Mouse (Mus musculus) E14TG2a.4 (cell line): ENCODE results near the gene Rundc3a.
A peak's percentile ranks its signal among the peaks of the same experiment; 100 is the strongest.
"Not testable (repeated sequence)": the region's sequence is repeated elsewhere in the genome, so short reads cannot be mapped to it uniquely, and the experiment has no call there.

Experiments
- H3K27me3 ChIP-seq: 2 replicates; pipeline ENCODE4 v1.6.1; 2014; ENCODE audit warnings: low read length, control low read depth; ENCODE audit not compliant: insufficient read depth
- H3K36me3 ChIP-seq: 2 replicates; pipeline ENCODE4 v1.6.1; 2014; ENCODE audit warnings: low read length, control low read depth; ENCODE audit not compliant: insufficient read depth
- H3K4me1 ChIP-seq: replicated peaks from 2 replicates; pipeline ENCODE4 v1.6.1; 2014; ENCODE audit warnings: low read depth, low read length, control low read depth
- H3K4me3 ChIP-seq: replicated peaks from 2 replicates; pipeline ENCODE4 v1.5.1; 2014; ENCODE audit warnings: mild to moderate bottlenecking, low read length
- H3K9me3 ChIP-seq: 2 replicates; pipeline ENCODE4 v1.6.1; 2014; ENCODE audit warnings: low read length, control low read depth
- CTCF ChIP-seq: conservative IDR thresholded peaks from 2 replicates; pipeline ENCODE4 v1.5.1; 2014; ENCODE audit warnings: low read length
- NANOG ChIP-seq: IDR thresholded peaks from 2 replicates; pipeline ENCODE4 v1.6.1; 2014; ENCODE audit warnings: borderline replicate concordance, low read length, mixed read lengths
- POU5F1 ChIP-seq: IDR thresholded peaks from 2 replicates; pipeline ENCODE4 v1.6.1; 2014; ENCODE audit warnings: low read length, borderline replicate concordance

The Rundc3a gene

GRCm38 (mm10) chr11:102364570-102365371 lies 28.4 kb upstream of the Rundc3a start:
- peaks cover 32% of the 10 kb centered on the region for H3K4me1 ChIP-seq
- H3K9me3 ChIP-seq, result no peaks in the 10 kb centered on the region
- H3K36me3 ChIP-seq, result no peaks in the 10 kb centered on the region
- no peak for TF ChIP-seq NANOG
- no peak for TF ChIP-seq CTCF
- peaks cover 63% of the 10 kb centered on the region for H3K27me3 ChIP-seq
- no peak overlapping the region for H3K4me3 ChIP-seq

DNA sequence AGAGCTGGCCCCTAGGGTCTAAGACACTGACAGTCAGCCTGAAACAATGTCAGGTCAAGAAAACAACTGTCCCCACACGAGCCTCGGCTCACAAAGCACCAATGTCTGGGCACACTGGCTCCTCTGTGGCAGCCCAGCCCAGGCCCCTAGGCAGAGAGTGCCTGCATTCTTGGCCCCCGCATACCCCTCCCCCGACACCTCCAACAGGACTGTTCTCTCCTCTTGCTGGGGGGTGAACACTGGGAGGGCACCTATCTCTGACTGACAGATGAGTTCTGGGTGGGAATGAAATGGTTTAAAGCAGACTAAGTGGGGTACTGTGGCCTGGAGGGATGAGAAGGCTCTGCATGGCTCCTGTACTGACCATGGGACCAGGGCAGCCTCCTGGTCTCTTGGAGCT lies 27.5 kb upstream of the Rundc3a start:
- TF ChIP-seq NANOG (no peak), CTCF (no peak), POU5F1 (no peak)
- Histone ChIP-seq H3K36me3 (no peaks in the 10 kb centered on the region), H3K4me1 (peaks cover 32% of the 10 kb centered on the region), H3K4me3 (no peak overlapping the region), H3K27me3 (peaks cover 54% of the 10 kb centered on the region), H3K9me3 (no peaks in the 10 kb centered on the region)

- H3K9me3 ChIP-seq, H3K36me3 ChIP-seq, H3K4me3 ChIP-seq: not testable (repeated sequence)
- Histone ChIP-seq H3K4me1 (peaks cover 32% of the 10 kb centered on the region), H3K27me3 (peaks cover 50% of the 10 kb centered on the region)
These were observed 27.1 kb upstream of the Rundc3a start, which contains the start of gene Slc4a1 for GRCm38 (mm10) chr11:102366103-102366502. Gene Slc4a1 (minus strand): TSS chr11:102366203.

DNA sequence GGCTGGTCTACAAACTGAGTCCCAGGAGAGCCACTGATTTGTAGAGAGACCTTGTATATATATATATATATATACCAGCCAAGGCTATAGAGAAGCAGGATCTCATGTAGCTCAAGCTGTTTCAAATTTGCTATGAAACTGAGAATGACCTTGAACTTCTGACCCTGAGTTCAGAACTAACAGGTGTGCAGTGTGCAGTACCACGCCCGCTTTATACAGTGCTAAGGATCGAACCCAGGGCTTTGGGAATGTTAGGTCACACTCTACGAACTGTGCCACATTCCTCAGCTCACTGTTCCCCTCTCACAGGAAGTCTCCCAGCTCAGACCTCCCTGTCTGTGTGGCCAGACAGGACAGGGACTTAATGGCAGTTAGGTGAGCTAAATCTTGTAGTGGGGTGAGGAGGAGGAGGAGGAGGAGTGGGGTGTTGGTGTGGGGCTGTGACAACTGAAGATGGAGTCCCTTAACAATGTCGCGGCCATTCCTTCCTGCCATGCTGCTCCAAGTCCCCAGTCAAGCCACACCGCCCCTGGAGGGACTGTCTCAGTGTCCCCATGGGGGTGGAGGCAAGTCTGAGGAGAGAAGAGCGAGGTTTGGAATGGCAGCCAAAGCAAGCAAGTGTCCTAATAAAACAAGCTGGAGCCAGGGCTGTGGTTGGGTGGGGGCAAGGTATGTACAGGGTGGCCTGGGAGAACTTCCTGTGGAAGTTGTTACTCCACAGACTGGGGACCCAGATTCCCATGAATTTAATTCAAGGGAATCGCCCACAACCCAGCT lies 25.5 kb upstream of the Rundc3a start:
- peaks cover 40% of the 10 kb centered on the region for H3K4me1 ChIP-seq
- peaks cover 42% of the 10 kb centered on the region for H3K27me3 ChIP-seq
- H3K9me3 ChIP-seq, result no peaks in the 10 kb centered on the region
- H3K36me3 ChIP-seq, result no peaks in the 10 kb centered on the region
- TF ChIP-seq CTCF (no peak), NANOG (no peak), POU5F1 (no peak)
- H3K4me3 ChIP-seq, result no peak overlapping the region

DNA sequence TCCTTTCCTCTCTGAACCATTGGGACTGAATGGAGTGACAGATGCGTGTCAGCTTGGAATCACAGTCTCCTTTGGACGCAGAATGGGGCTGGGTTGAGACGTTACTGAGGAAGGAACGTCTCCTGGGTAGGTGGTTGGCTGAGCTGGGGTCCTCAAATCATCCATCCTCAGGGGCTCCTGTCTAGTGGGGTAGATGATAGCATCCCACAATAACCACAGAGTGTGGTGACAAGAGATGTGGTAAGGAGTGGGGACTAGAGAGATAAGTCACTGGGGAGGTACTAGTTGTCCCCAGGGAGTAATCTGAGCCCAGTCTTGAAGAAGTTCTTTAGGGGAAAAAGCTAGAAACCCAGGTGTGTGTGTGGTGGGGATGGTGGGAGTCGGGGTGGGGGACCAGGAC lies 24.9 kb upstream of the Rundc3a start:
- Histone ChIP-seq H3K4me1 (peaks cover 47% of the 10 kb centered on the region), H3K36me3 (no peaks in the 10 kb centered on the region), H3K9me3 (no peaks in the 10 kb centered on the region), H3K27me3 (peaks cover 39% of the 10 kb centered on the region), H3K4me3 (no peak overlapping the region)
- TF ChIP-seq POU5F1 (no peak), NANOG (no peak), CTCF (no peak)

GRCm38 (mm10) chr11:102369263-102369662 lies 23.9 kb upstream of the Rundc3a start:
- Histone ChIP-seq H3K4me3 (no peak overlapping the region), H3K9me3 (no peaks in the 10 kb centered on the region), H3K36me3 (no peaks in the 10 kb centered on the region), H3K27me3 (peaks cover 34% of the 10 kb centered on the region), H3K4me1 (peaks cover 56% of the 10 kb centered on the region)
- TF ChIP-seq CTCF (no peak), NANOG (no peak), POU5F1 (no peak)

- H3K4me3 ChIP-seq, result no peak overlapping the region
- TF ChIP-seq CTCF (no peak), NANOG (no peak), POU5F1 (no peak)
- H3K27me3 ChIP-seq, result peaks cover 27% of the 10 kb centered on the region
- peaks cover 65% of the 10 kb centered on the region for H3K4me1 ChIP-seq
- H3K9me3 ChIP-seq, result no peaks in the 10 kb centered on the region
- H3K36me3 ChIP-seq, result no peaks in the 10 kb centered on the region
These were observed 22.9 kb upstream of the Rundc3a start for GRCm38 (mm10) chr11:102370285-102370684.

DNA sequence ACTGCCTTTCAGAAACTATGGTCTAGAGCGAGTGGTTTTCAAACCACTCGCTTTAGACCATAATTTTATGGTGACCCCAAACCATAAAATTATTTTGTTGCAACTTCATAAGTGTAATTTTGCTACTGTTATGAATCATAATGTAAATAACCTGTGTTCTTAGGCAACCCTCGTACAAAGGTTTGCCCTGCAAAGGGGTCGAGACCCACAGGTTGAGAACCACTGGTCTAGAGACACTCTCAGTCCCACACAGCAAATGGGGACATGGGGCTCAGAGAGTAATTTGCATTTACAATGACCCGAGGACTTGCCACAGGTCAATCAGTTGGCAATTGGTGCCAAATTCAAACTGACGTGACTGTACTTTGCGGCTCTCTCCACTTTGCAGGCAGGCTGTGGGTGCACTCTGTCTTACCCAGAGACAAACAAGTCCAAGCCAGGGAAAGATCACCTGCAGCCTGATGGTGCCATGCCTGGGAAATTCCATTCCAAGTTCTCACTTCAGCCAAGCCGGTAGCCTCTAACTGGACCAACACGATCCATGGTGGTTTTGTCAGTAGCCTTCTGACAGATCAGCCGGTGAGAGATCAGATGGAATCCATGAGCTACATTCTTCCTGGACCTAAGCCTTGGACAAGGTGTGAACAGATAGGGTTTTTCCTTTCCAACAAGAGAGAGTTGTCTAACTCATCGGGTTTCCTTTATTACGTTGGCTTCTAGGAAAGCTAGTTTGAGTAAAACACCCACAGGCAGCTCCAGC lies 21.1 kb upstream of the Rundc3a start:
- Histone ChIP-seq H3K9me3 (no peaks in the 10 kb centered on the region), H3K27me3 (peaks cover 20% of the 10 kb centered on the region), H3K36me3 (no peaks in the 10 kb centered on the region), H3K4me3 (peak overlapping the region; percentile 45), H3K4me1 (peaks cover 70% of the 10 kb centered on the region)
- TF ChIP-seq CTCF (no peak), POU5F1 (no peak), NANOG (no peak)
